Mouse (Mus musculus): ENCODE measurements at regions not wholly inside any gene's neighbourhood (a gene's known extent, or its start where the extent isn't known, plus 50 kb on each side); places are given as distances from the start of the nearest gene placed in this dataset.

- no peak overlapping the region for H3K4me3 ChIP-seq (ENCODE audit: low read length)
- H3K27me3 ChIP-seq (ENCODE audit: control insufficient read depth, insufficient read depth, low read depth, low read length) = no peaks in the 10 kb centered on the region
- H3K36me3 ChIP-seq (ENCODE audit: control insufficient read depth, insufficient read depth, low read length) = no peaks in the 10 kb centered on the region
- no peaks in the 10 kb centered on the region for H3K4me1 ChIP-seq (replicated peaks; ENCODE audit: control insufficient read depth, insufficient read depth, low read length)
- H3K9me3 ChIP-seq (ENCODE audit: control insufficient read depth, low read length) = no peaks in the 10 kb centered on the region
- H3K4me2 ChIP-seq (ENCODE audit: low read depth, low read length) = no peak overlapping the region
- H3K27ac ChIP-seq (ENCODE audit: low read length) = no peak overlapping the region
- 82% methylated on average over 1 of the region's 1 CpGs for WGBS
- no peak overlapping the region for H3K9ac ChIP-seq (ENCODE audit: low read length)
- ATAC-seq (ENCODE audit: low read depth) = no peak
These were observed 139.7 kb upstream of the Chrm2 start for GRCm38 (mm10) chr6:36248219-36248618.

- no peak overlapping the region for H3K9ac ChIP-seq (ENCODE audit: low read length)
- H3K27ac ChIP-seq (ENCODE audit: low read length) = no peak overlapping the region
- no peak overlapping the region for H3K4me3 ChIP-seq (ENCODE audit: low read length)
- H3K4me2 ChIP-seq (ENCODE audit: low read depth, low read length) = no peak overlapping the region
- H3K27me3 ChIP-seq (ENCODE audit: control insufficient read depth, insufficient read depth, low read depth, low read length) = no peaks in the 10 kb centered on the region
- H3K9me3 ChIP-seq (ENCODE audit: control insufficient read depth, low read length) = no peaks in the 10 kb centered on the region
- no peak for ATAC-seq (ENCODE audit: low read depth)
- H3K4me1 ChIP-seq (replicated peaks; ENCODE audit: control insufficient read depth, insufficient read depth, low read length) = no peaks in the 10 kb centered on the region
- H3K36me3 ChIP-seq (ENCODE audit: control insufficient read depth, insufficient read depth, low read length) = no peaks in the 10 kb centered on the region
- WGBS = 20% methylated on average over 4 of the region's 4 CpGs
These were observed 138.8 kb upstream of the Chrm2 start for GRCm38 (mm10) chr6:36249047-36249446.

GRCm38 (mm10) chr6:36266717-36267402, 121.0 kb upstream of the Chrm2 start:
- no peak for ATAC-seq (ENCODE audit: low read depth)
- no peaks in the 10 kb centered on the region for H3K36me3 ChIP-seq (ENCODE audit: control insufficient read depth, insufficient read depth, low read length)
- WGBS = 65% methylated on average over 10 of the region's 10 CpGs

GRCm38 (mm10) chr6:36286664-36287063, 101.2 kb upstream of the Chrm2 start:
- WGBS = 70% methylated on average over 10 of the region's 10 CpGs
- no peak for ATAC-seq (ENCODE audit: low read depth)
- Histone ChIP-seq H3K9me3 (ENCODE audit: control insufficient read depth, low read length) (no peaks in the 10 kb centered on the region), H3K4me1 (replicated peaks; ENCODE audit: control insufficient read depth, insufficient read depth, low read length) (no peaks in the 10 kb centered on the region), H3K36me3 (ENCODE audit: control insufficient read depth, insufficient read depth, low read length) (no peaks in the 10 kb centered on the region), H3K27ac (ENCODE audit: low read length) (no peak overlapping the region), H3K4me3 (ENCODE audit: low read length) (no peak overlapping the region), H3K4me2 (ENCODE audit: low read depth, low read length) (no peak overlapping the region), H3K27me3 (ENCODE audit: control insufficient read depth, insufficient read depth, low read depth, low read length) (no peaks in the 10 kb centered on the region), H3K9ac (ENCODE audit: low read length) (no peak overlapping the region)

More at GRCm38 (mm10) chr6:36266717-36267402, 121.0 kb upstream of the Chrm2 start:
- H3K9me3 ChIP-seq (ENCODE audit: control insufficient read depth, low read length) = no peaks in the 10 kb centered on the region
- no peak overlapping the region for H3K9ac ChIP-seq (ENCODE audit: low read length)
- no peak overlapping the region for H3K4me3 ChIP-seq (ENCODE audit: low read length)
- H3K27me3 ChIP-seq (ENCODE audit: control insufficient read depth, insufficient read depth, low read depth, low read length) = no peaks in the 10 kb centered on the region
- no peak overlapping the region for H3K27ac ChIP-seq (ENCODE audit: low read length)
- H3K4me1 ChIP-seq (replicated peaks; ENCODE audit: control insufficient read depth, insufficient read depth, low read length) = no peaks in the 10 kb centered on the region
- no peak overlapping the region for H3K4me2 ChIP-seq (ENCODE audit: low read depth, low read length)

GRCm38 (mm10) chr6:36313586-36313985, 74.3 kb upstream of the Chrm2 start:
- H3K4me1 ChIP-seq (replicated peaks; ENCODE audit: control insufficient read depth, insufficient read depth, low read length) = no peaks in the 10 kb centered on the region
- H3K4me3 ChIP-seq (ENCODE audit: low read length) = no peak overlapping the region
- H3K36me3 ChIP-seq (ENCODE audit: control insufficient read depth, insufficient read depth, low read length) = no peaks in the 10 kb centered on the region
- no peak for ATAC-seq (ENCODE audit: low read depth)
- H3K9me3 ChIP-seq (ENCODE audit: control insufficient read depth, low read length) = no peaks in the 10 kb centered on the region
- H3K27ac ChIP-seq (ENCODE audit: low read length) = no peak overlapping the region
- 55% methylated on average over 1 of the region's 1 CpGs for WGBS
- H3K4me2 ChIP-seq (ENCODE audit: low read depth, low read length) = no peak overlapping the region
- no peak overlapping the region for H3K9ac ChIP-seq (ENCODE audit: low read length)
- H3K27me3 ChIP-seq (ENCODE audit: control insufficient read depth, insufficient read depth, low read depth, low read length) = no peaks in the 10 kb centered on the region
